Mouse (Mus musculus) adrenal gland, adult (tissue): ENCODE data around the gene Gm20388.

Experiments
- DNase-seq, 2 experiments: peaks; one replicate each; pipeline ENCODE4 v3.0.0; 2022 to 2023; ENCODE audit warnings: low spot score in 1 of 2; ENCODE audit not compliant: inconsistent age in 2 of 2

Gm20388 gene

DNA sequence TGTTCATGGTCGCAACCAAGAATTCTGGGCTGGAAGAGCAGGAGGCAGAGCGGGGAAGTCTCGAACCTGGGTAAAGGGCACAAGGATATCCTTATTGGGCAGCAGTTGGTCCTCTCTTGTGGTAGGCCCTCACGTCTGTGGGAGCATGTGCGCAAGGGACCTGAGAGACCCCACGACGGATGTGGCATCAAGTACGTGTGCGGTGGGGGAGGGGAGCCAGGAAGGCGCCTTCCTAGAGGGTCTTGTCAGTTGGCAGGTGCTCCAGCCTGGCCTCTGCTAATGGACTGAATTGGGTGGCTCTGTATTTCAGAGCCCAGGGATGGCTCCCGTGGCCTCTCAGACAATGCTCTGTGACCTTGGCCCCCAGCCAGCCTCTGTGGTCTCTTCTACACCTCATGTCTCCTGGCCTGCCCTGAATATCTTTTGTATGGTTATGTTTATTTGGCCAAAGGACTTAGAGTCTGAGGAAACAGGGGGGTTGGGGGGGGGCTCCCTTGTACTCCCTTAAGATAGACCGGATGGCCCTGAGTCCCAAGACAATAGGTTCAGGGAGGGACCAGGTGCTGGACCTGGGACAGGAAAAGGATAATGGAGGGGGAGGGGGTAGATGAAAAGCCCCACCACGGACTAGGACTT is 563.2 kb downstream of the Gm20388 start:
- peak; percentile 60 to 71 for DNase-seq

DNA sequence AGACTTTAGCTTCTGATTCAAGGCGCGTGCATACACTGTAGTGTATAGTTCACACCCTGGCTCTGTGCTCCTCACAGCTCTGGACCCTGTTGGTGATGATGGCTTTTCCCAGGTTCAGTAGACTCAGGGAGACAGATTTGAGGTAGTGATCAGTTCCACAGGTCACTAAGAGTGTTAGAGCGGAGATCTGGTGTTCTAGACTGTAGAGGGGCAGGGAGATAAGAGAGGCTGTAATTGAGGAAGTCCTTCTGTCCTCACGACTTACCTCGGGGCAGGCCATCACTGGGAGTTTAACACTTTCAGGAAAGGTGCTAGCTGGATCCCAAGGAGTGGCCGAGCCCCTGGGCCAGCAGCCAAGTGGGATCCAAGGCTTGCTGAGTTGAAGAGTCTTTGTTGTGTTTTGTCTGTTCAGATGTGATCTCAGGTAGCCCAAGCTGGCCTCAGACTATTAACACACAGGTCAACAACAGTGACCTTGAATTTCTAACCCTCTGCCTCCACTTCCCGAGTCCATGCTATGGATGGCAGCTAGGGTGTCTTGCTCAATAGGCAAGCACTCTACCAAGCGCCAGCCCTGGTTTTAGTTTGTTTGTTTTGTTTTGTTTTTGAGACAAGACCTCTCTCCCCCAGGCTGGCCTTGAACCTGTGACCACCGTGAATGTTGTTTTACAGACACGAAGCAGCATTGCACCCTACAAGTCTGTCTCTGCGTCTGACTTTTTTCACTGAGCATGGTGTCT is 564.0 kb downstream of the Gm20388 start:
- no peak for DNase-seq

DNA sequence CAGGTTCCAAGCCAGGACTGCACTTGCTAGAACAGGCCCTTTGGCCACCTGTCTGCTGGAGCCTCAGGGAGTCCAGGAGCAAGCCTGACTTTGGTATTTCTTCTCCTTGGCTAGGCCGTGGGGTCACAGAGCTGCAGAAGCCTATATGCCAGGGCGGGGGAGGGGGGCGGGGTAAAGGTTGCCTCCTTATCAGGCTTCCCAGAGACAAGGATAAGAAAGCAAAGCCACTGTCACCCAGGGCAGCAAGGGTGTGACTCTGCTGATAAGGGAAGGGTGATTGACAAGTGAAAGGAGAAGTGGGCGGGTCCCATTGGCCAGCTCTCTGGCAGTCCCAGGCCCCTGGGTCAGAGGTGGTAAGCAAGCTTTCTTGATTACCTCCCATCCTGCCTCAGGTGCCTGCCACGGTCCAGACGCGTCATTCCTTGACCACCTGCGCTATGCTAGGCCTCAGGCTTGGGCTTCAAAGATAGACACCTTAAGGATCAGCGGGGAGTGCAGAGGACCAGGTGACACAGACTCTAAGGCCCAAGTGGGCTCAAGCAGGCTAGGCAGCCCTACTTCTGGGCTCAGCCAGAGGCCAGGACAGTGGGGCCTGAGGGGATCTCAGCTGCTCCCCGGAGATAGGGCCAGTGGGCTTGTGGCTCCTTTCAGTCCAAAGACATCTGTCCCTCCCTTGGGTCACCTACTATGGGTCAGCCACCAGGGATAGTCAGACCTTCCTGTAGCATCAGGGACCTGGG is 565.0 kb downstream of the Gm20388 start:
- DNase-seq = peak in 1 of 2 experiments; percentile 9

DNA sequence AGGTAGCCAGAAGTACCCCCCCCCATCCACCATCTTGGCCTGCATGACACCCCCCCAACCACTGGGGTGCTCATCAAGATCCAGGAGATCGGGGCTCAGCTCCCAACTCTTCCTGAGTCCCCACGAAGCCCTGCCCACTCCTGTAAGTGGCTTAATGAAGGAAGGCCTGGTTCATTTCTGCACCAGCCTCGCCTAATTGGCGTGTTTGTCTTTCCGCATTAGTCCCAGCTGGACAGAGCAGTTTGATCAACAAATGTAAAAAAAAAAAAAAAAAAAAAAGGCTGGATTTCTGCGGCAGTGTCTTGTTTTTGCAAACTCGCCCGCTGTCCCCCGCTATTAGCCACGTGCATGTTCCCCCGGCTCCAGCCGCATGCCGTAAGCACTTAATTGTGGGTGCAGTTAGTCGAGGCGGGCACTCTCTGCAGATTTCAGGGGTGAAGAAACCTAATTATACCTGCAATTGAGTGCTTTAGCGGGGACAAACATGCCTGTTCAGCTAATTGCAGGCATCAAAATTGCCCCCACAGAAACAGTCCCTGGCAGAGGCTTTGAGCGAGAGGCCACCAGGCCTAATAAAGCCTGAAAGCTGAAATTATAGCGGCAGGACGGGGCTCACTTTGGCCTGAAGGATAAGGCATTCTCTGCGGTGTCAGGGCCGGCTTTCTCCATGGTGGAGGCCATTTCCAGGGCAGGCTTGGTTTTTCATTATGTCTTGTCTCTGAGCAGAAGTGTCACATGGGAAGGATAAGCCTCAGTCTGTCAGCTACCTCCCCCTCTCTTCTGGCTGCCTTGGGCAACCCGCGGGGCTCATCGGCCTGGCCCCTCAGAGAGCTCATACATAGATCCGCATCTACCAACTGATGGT is 566.3 kb downstream of the Gm20388 start:
- peak in 1 of 2 experiments; percentile 24 for DNase-seq

GRCm38 (mm10) chr8:120478754-120479153 is 568.1 kb downstream of the Gm20388 start:
- DNase-seq = no peak

GRCm38 (mm10) chr8:120479691-120480090 is 569.0 kb downstream of the Gm20388 start:
- no peak for DNase-seq

DNA sequence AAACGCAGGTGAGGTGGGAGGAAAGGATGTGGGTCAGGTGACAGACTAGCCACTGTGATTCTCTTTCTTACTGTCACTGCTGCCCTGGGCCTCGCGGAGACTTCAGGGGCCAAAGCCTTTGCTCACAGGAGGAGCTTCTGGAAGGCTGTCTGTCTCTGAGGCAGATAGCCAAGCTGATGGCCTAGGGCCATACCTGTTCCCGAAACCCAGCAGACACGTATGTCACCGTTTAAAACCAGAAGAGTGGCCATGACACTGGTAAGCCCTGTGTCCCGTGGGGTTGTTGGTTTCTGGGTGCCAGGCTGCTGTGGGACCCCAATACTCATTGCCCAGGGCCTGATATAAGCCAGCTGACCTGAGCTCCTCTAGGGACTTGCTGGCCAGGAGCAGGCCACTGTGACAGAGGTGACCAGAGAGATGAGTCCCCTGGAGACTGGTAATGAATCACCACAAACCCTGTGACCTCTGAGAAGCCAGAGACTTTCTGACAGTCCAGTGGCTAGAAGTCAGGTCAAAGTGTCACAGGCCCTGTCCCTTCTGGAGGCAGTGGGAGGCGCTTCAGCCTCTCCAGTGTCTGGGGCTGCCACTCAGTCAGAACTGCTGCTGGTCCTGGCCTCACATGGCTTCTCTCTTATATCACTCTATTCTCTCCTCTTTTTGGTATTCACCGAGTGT is 571.5 kb downstream of the Gm20388 start:
- DNase-seq = no peak

DNA sequence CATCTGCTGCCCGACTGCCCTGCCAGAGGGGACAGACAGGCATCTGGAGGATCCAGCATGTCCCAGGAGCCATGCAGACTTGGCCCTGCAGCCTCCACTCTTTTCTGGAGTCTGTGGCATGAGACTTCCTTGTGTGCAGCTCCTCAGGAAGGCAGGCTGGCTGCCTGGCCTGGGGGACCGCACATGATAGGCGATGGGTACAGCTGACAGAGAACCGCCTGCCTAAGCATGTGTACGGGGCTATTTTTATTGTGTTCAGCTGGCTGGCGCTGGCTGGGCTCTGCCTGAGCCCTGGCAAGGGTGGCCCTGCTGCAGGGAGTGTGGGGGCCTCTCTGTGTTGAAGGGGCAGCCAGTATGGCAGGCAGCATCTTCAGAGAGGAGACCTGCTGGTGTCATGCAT is 573.8 kb downstream of the Gm20388 start:
- DNase-seq = no peak

GRCm38 (mm10) chr8:120485116-120485515 is 574.5 kb downstream of the Gm20388 start:
- no peak for DNase-seq

- no peak for DNase-seq
These were observed 575.2 kb downstream of the Gm20388 start for GRCm38 (mm10) chr8:120485551-120486476.

DNA sequence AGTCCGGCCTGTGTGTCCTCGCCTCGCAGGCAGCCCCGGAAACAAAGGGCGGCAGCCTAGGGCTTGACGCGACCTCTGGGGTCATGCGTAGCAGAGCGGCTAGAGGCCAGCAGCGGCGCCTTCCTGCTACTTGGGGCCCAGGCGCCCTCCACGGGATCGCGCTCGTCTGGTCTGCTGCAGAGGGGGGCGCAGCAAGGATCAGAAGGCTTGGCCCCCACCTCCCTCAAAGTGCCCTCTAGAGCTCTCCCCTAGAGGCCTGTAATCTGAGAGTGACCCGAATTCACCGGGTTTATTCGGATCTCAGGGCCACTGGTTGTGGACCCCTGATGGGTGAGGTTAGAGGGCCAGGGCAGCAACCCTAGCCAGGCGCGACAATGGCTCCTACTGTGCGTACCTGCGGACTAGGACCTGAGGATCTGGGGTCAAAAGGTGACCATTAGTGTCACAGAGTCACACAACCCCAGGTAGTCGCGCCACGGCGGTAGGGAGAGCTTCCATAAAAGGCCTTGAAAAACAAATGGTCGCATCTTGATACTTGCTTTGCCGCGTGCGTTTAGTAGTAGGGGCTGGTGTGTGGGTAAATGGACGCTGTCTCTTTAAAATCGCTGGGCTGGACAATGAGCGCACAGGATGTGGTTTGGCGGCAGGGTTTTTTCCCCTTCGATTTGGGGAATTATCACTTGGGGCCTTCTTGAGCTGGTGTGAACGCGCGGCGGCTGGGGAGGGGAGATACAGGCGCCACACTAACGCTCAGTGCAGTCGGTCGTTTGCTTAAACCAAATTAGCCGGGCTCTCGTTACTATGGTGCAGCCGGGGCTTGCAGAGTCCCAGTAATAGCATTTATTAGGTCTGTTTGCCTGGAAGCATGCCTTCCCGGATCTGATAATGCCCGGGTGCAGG is 576.1 kb downstream of the Gm20388 start:
- peak; percentile 68 to 90 for DNase-seq

GRCm38 (mm10) chr8:120487377-120487728 is 576.7 kb downstream of the Gm20388 start:
- DNase-seq = peak; percentile 80 to 93

GRCm38 (mm10) chr8:120487729-120488510 is 577.3 kb downstream of the Gm20388 start:
- peak; percentile 81 to 84 for DNase-seq

- DNase-seq = peak; percentile 58 to 79
These were observed 578.0 kb downstream of the Gm20388 start for GRCm38 (mm10) chr8:120488636-120489131.

DNA sequence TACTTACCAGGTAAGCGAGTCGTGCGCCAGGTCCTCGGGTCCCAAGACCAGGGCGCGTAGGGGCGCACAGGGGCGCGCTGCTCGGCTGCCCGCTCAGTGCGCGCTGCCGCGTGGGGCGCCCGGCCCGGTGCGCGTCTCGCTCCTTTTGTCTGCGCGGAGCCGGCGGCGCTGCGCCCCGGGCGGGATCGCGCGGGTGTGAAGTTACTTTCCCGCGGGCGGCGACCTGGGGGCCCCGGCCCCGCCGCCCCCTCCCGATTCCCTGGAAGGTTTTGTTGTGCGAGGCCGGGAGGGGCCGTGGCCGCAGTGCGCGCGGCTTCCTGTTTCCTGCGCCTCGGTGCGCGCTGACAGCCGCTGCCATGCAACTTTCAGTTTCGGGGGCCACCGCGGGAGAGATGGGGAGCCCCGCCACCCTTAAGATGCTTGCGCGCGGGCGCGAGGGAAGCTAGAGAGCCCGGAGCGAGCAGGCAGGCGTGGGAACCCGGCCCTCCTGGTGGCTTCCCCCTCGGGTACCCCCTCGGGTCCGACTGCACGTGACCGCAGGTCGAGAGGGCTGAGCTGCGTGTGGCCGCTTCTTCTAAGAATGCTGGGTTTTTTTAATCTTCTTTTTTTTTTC is 578.6 kb downstream of the Gm20388 start:
- peak; percentile 76 to 90 for DNase-seq

DNA sequence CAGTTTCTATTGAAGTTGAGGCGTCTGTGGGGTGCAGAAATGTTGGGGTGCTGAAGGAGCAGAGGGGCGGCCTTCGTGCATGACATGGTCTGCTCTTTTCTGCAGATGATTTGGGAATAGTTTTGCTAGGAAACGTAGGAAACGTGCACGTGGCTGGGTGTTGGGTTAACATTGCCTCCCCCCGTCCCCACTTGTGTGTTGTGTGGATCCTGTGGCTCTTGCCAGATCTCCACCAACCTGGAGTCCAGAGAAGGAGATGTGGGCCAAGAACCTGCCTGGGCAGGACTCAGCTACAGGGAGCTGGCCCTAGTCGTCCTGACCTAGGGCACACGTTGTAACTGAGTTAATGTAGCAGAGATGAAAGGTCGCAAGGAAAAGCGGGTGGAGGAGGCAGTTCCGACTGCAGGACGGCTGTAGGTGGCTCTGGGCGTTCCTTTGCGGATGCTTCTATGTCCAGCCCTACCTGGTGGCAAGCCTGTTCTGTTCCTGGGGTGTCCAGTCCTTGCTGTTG is 579.2 kb downstream of the Gm20388 start:
- peak; percentile 38 to 72 for DNase-seq
